In genomic region chr2:122387135-122387534, GRCm38 (mm10) we compare ENCODE assay signal across 8 mouse cellular contexts. TPM values are rescaled to one million over a fixed set of nuclear protein-coding genes. Genes with fewer than 3 reads are reported as not detected.
"Had no signal": no experiment of that assay in that cellular context is flagged by ENCODE, and none has a peak within 500 bp of the region (broad histone marks: within the 10 kb centered on the region; RNA-seq: fewer than 3 reads in every experiment).

No protein-coding gene starts in this region.

RNA-seq across cellular contexts. Expression of gene Slc28a2, which starts 39.1 kb away (rescaled TPM):
- polyA plus RNA-seq: embryonic facial prominence, embryonic 13.5 days; erythroblast, embryonic 14.5 days; forebrain, embryonic 10.5 days; forebrain, embryonic 11.5 days; forebrain, embryonic 12.5 days; forebrain, embryonic 13.5 days; forebrain, embryonic 14.5 days; forebrain, embryonic 15.5 days had no signal
